Mouse (Mus musculus): ENCODE measurements around the gene Cradd. TPM values are rescaled to one million over a fixed set of nuclear protein-coding genes. Genes with fewer than 3 reads are reported as not detected.
A peak's percentile ranks its signal among the peaks of the same experiment; 100 is the strongest.

Gene Cradd
- polyA plus RNA-seq, 1 experiment from 2014 or later, result 7.6 TPM

DNA sequence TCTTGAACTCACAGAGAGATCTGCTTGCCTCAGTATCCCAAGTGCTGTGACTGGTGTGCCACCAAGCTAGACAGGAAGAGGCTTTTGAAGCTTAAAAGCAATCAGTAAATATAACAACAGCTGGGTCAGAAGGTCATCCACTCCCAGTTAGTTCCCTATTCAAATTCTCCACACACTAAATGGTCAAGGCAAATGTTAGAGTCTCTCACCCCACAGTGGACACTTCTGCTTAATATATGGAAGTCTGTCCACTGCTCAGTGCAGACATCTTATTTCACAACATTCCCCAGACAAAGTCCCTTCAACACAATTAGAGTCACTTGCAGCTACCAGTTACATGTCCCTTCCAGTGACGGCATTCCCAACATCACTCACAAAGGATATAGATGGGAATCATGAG is 44.5 kb downstream of the Cradd start:
- Histone ChIP-seq H3K4me2 (ENCODE audit: low read depth, low read length) (no peak overlapping the region), H3K27ac (ENCODE audit: low read length) (no peak overlapping the region), H3K9ac (ENCODE audit: low read length) (no peak overlapping the region), H3K27me3 (ENCODE audit: control insufficient read depth, insufficient read depth, low read length) (no peaks in the 10 kb centered on the region), H3K4me1 (ENCODE audit: control insufficient read depth, insufficient read depth, low read length) (peaks cover 8% of the 10 kb centered on the region; the same call in 1 of the 2 replicates), H3K36me3 (ENCODE audit: control insufficient read depth, insufficient read depth) (no peaks in the 10 kb centered on the region), H3K9me3 (replicated peaks; ENCODE audit: control insufficient read depth, low read length) (no peaks in the 10 kb centered on the region), H3K4me3 (ENCODE audit: low read length) (no peak overlapping the region)
- no peak for ATAC-seq (replicated peaks; ENCODE audit: extremely low read depth, insufficient read depth, low FRiP score)
- 87% methylated on average over 1 of the region's 1 CpGs for WGBS

DNA sequence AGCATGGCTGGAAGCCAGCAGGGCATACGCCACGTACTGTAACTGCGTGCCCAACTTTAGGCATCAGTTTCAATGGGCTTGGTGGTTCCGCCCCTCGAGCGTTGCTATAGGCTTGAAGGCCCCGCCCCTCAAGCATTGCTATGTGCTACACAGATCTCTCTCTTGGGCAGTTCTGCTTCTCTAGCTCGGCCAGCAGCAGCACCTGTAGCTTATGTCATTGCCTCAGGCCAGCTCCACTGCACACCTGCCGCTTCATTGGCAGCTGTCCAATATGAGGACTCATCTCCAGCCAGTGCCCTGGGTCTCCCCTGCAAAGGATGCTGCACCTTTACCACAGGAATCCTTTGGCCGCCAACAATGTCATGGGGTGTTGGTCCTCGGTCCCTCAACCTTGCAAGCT is 45.8 kb downstream of the Cradd start:
- Histone ChIP-seq H3K4me3 (ENCODE audit: low read length) (no peak overlapping the region), H3K27ac (ENCODE audit: low read length) (no peak overlapping the region), H3K4me2 (ENCODE audit: low read depth, low read length) (no peak overlapping the region), H3K9ac (ENCODE audit: low read length) (no peak overlapping the region), H3K9me3 (replicated peaks; ENCODE audit: control insufficient read depth, low read length) (no peaks in the 10 kb centered on the region), H3K27me3 (ENCODE audit: control insufficient read depth, insufficient read depth, low read length) (no peaks in the 10 kb centered on the region), H3K4me1 (ENCODE audit: control insufficient read depth, insufficient read depth, low read length) (peaks cover 8% of the 10 kb centered on the region; the same call in 1 of the 2 replicates), H3K36me3 (ENCODE audit: control insufficient read depth, insufficient read depth) (no peaks in the 10 kb centered on the region)
- ATAC-seq (replicated peaks; ENCODE audit: extremely low read depth, insufficient read depth, low FRiP score), result no peak
- 85% methylated on average over 11 of the region's 11 CpGs for WGBS

DNA sequence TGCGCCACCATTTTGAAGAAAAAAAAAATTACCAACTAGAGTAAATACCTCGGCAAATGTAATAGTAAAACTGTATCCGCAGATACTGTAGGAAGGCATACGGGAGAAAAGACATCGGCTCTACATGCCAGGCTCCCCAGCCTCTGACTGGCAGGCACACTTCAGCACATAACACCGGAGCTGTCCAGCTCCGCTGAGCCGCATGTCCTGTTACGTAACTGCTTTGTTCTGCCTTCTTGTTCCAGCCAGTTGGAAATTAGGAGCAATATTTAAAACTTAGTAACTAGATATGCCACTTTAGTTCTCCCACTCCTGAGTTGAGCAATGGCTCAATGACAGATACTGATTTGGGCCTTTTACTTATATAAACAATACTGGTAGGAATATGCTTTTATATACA is 48.4 kb downstream of the Cradd start:
- no peak for ATAC-seq (replicated peaks; ENCODE audit: extremely low read depth, insufficient read depth, low FRiP score)
- Histone ChIP-seq H3K36me3 (ENCODE audit: control insufficient read depth, insufficient read depth) (0 out of 2 replicates have a peak, but pooled peaks cover 3% of the 10 kb centered on the region), H3K4me2 (ENCODE audit: low read depth, low read length) (no peak overlapping the region), H3K9me3 (replicated peaks; ENCODE audit: control insufficient read depth, low read length) (peaks cover 4% of the 10 kb centered on the region; the same call in 1 of the 2 replicates), H3K4me3 (ENCODE audit: low read length) (no peak overlapping the region), H3K27ac (ENCODE audit: low read length) (no peak overlapping the region), H3K27me3 (ENCODE audit: control insufficient read depth, insufficient read depth, low read length) (no peaks in the 10 kb centered on the region), H3K4me1 (ENCODE audit: control insufficient read depth, insufficient read depth, low read length) (peaks cover 4% of the 10 kb centered on the region; the same call in 1 of the 2 replicates), H3K9ac (ENCODE audit: low read length) (no peak overlapping the region)
- WGBS, result 79% methylated on average over 9 of the region's 9 CpGs

DNA sequence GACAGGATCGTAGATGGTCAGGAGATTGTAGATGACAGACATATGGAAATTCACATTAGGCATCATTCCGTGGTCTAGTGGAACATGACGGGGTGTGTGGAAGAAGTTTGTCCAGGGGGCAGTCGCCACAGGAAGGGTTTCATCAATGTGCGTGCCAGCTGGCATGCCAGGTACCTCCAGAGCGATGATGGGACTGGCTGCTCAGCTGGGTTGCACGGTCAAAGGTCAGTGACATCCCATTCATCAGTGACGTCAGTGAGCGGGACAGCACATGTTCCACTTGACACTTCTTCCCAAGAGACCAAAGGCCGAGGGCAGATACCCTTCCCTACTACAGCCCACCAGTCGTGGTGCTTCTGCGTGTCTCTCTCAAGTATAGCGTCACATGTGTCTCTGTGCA is 50.7 kb downstream of the Cradd start:
- peaks cover 4% of the 10 kb centered on the region; the same call in 1 of the 2 replicates for H3K9me3 ChIP-seq (replicated peaks; ENCODE audit: control insufficient read depth, low read length)
- H3K27ac ChIP-seq (ENCODE audit: low read length), result no peak overlapping the region
- no peak overlapping the region for H3K4me3 ChIP-seq (ENCODE audit: low read length)
- 84% methylated on average over 13 of the region's 13 CpGs for WGBS
- H3K36me3 ChIP-seq (ENCODE audit: control insufficient read depth, insufficient read depth), result 0 out of 2 replicates have a peak, but pooled peaks cover 3% of the 10 kb centered on the region
- H3K9ac ChIP-seq (ENCODE audit: low read length), result no peak overlapping the region
- no peak for ATAC-seq (replicated peaks; ENCODE audit: extremely low read depth, insufficient read depth, low FRiP score)
- H3K27me3 ChIP-seq (ENCODE audit: control insufficient read depth, insufficient read depth, low read length), result no peaks in the 10 kb centered on the region
- H3K4me1 ChIP-seq (ENCODE audit: control insufficient read depth, insufficient read depth, low read length), result no peaks in the 10 kb centered on the region
- H3K4me2 ChIP-seq (ENCODE audit: low read depth, low read length), result no peak overlapping the region

DNA sequence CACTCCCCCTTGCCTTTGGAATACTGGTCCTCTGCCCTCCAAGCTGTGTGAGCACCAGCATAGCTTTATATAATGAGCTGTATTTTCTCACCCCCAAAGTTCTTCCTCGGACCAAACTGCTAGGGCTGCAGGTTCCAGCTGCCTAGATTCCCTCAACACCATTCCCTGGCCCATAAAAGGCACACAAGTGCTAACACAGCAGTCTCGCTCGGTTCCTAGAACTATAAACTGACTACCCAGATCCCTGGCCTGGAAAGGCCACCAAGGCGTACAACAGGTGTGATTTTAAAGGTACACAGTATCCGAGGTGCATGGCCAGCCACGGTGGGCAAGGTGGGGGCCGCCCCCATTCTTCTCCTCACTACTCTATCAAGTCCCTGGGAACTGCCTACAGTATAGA is 54.8 kb downstream of the Cradd start:
- H3K36me3 ChIP-seq (ENCODE audit: control insufficient read depth, insufficient read depth), result 0 out of 2 replicates have a peak, but pooled peaks cover 3% of the 10 kb centered on the region
- H3K27ac ChIP-seq (ENCODE audit: low read length), result no peak overlapping the region
- 89% methylated on average over 7 of the region's 7 CpGs for WGBS
- no peaks in the 10 kb centered on the region for H3K27me3 ChIP-seq (ENCODE audit: control insufficient read depth, insufficient read depth, low read length)
- H3K9me3 ChIP-seq (replicated peaks; ENCODE audit: control insufficient read depth, low read length), result peaks cover 4% of the 10 kb centered on the region; the same call in 1 of the 2 replicates
- no peak for ATAC-seq (replicated peaks; ENCODE audit: extremely low read depth, insufficient read depth, low FRiP score)
- H3K4me2 ChIP-seq (ENCODE audit: low read depth, low read length), result no peak overlapping the region
- H3K4me3 ChIP-seq (ENCODE audit: low read length), result no peak overlapping the region
- peaks cover 11% of the 10 kb centered on the region for H3K4me1 ChIP-seq (ENCODE audit: control insufficient read depth, insufficient read depth, low read length)
- no peak overlapping the region for H3K9ac ChIP-seq (ENCODE audit: low read length)

DNA sequence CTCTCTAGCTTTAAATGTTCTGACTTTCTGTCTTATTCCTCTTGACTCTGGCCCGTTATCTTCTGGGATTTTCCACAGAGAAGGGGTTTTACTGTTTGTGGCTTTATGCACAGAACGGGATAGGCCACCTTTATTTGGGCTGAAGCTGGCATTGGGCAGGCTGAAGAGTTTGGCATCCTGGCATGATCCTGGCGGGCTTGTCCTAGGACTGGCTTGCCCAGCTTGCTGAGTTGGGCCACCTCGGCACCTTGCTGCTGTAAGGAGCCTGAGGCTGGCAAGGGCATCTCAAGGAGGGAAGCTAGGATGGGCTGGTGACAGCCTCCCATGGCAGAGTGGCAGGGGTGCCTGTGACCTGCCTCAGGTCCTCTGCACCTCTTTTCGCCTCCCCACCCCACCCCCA is 55.6 kb downstream of the Cradd start:
- WGBS, result 85% methylated on average over 5 of the region's 5 CpGs
- H3K9ac ChIP-seq (ENCODE audit: low read length), result no peak overlapping the region
- no peaks in the 10 kb centered on the region for H3K27me3 ChIP-seq (ENCODE audit: control insufficient read depth, insufficient read depth, low read length)
- H3K4me1 ChIP-seq (ENCODE audit: control insufficient read depth, insufficient read depth, low read length), result peaks cover 12% of the 10 kb centered on the region
- H3K4me3 ChIP-seq (ENCODE audit: low read length), result no peak overlapping the region
- 0 out of 2 replicates have a peak, but pooled peaks cover 3% of the 10 kb centered on the region for H3K36me3 ChIP-seq (ENCODE audit: control insufficient read depth, insufficient read depth)
- no peak for ATAC-seq (replicated peaks; ENCODE audit: extremely low read depth, insufficient read depth, low FRiP score)
- no peak overlapping the region for H3K27ac ChIP-seq (ENCODE audit: low read length)
- H3K9me3 ChIP-seq (replicated peaks; ENCODE audit: control insufficient read depth, low read length), result peaks cover 4% of the 10 kb centered on the region; the same call in 1 of the 2 replicates
- H3K4me2 ChIP-seq (ENCODE audit: low read depth, low read length), result no peak overlapping the region

DNA sequence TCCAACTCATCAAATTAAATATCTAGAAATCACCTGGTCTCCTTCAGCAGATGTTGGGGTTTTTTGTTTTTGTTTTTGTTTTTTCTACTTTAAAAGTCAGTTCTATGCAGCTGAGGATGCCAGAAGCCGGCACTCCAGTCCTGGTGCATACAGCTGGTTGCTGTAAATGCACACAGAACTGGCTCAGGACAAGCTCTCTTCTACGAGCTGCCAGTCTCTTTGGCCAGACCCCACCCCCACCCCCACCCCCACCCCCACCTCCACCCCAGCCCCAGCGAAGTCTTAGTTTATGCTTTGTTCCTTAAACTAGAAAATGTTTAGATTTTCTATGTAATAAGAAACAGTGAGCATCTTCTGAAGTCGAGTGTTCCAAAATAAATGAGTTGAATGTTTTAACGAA is 57.0 kb downstream of the Cradd start:
- H3K27me3 ChIP-seq (ENCODE audit: control insufficient read depth, insufficient read depth, low read length), result no peaks in the 10 kb centered on the region
- peaks cover 2% of the 10 kb centered on the region; the same call in 1 of the 2 replicates for H3K9me3 ChIP-seq (replicated peaks; ENCODE audit: control insufficient read depth, low read length)
- 58% methylated on average over 5 of the region's 5 CpGs for WGBS
- ATAC-seq (replicated peaks; ENCODE audit: extremely low read depth, insufficient read depth, low FRiP score), result no peak
- no peak overlapping the region for H3K4me2 ChIP-seq (ENCODE audit: low read depth, low read length)
- no peak overlapping the region for H3K27ac ChIP-seq (ENCODE audit: low read length)
- no peak overlapping the region for H3K4me3 ChIP-seq (ENCODE audit: low read length)
- 0 out of 2 replicates have a peak, but pooled peaks cover under 1% of the 10 kb centered on the region for H3K36me3 ChIP-seq (ENCODE audit: control insufficient read depth, insufficient read depth)
- peaks cover 12% of the 10 kb centered on the region for H3K4me1 ChIP-seq (ENCODE audit: control insufficient read depth, insufficient read depth, low read length)
- H3K9ac ChIP-seq (ENCODE audit: low read length), result no peak overlapping the region

DNA sequence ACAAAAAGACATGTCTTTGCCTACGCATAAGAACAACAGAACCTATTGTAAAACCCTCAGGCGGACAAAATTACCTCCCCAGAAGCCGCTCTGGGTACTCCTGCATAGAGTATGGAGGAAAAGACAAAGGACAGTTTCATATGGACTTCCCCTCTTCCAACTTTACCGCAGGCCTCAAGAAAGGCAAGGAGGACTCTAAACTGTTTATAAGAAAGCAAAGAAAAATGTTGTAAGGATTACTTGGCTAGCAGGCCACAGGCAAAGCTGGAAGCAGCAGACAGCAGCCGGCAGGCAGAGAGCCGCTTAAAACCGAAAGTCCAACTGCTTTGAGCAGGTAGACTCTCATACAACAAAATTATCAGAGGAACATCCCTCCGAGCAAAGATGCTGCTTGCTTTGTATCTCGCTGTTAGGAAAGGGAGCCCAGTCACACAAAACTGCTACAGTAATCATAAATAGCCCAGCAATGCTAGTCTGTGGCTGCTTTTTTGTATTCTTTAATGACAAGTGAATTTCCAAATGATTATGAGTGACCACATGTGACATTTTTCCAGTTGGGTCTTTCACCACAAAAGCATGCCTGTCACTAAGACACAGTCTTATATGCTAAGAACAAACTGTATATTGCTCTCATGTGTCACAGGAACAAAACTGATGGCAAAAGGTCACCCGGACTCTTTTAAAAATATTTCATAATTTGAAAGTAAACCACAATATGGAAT is 57.7 kb downstream of the Cradd start:
- no peak for ATAC-seq (replicated peaks; ENCODE audit: extremely low read depth, insufficient read depth, low FRiP score)
- no peaks in the 10 kb centered on the region for H3K27me3 ChIP-seq (ENCODE audit: control insufficient read depth, insufficient read depth, low read length)
- WGBS, result 76% methylated on average over 10 of the region's 10 CpGs
- H3K4me1 ChIP-seq (ENCODE audit: control insufficient read depth, insufficient read depth, low read length), result peaks cover 12% of the 10 kb centered on the region
- no peak overlapping the region for H3K27ac ChIP-seq (ENCODE audit: low read length)
- no peaks in the 10 kb centered on the region for H3K9me3 ChIP-seq (replicated peaks; ENCODE audit: control insufficient read depth, low read length)
- no peak overlapping the region for H3K9ac ChIP-seq (ENCODE audit: low read length)
- H3K4me2 ChIP-seq (ENCODE audit: low read depth, low read length), result 0 out of 2 replicates have a peak overlapping the region, but pooled peaks have one; percentile 20
- H3K36me3 ChIP-seq (ENCODE audit: control insufficient read depth, insufficient read depth), result no peaks in the 10 kb centered on the region
- H3K4me3 ChIP-seq (ENCODE audit: low read length), result no peak overlapping the region

DNA sequence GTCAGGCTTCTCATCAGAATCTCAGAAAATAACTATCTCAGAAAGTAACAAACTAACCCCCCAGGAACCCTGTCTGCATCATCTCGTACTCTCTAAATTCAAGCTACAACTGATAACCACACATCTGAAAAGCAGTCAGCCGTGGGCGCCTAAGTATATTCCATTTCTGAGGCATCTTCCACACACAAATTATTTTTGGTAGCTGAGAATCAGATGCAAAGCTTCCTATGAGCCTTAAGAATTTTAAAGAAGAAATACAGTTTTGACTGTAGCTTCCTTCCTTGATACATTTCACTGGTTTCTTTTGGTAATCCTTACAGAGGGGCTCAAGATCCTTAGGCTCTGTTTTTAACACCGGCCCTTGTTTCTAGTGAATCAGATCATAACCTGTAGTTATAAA is 58.4 kb downstream of the Cradd start:
- Histone ChIP-seq H3K4me2 (ENCODE audit: low read depth, low read length) (peak overlapping the region; percentile 91), H3K9me3 (replicated peaks; ENCODE audit: control insufficient read depth, low read length) (no peaks in the 10 kb centered on the region), H3K4me1 (ENCODE audit: control insufficient read depth, insufficient read depth, low read length) (peaks cover 15% of the 10 kb centered on the region), H3K36me3 (ENCODE audit: control insufficient read depth, insufficient read depth) (no peaks in the 10 kb centered on the region), H3K27ac (ENCODE audit: low read length) (no peak overlapping the region), H3K9ac (ENCODE audit: low read length) (peak overlapping the region; percentile 77), H3K27me3 (ENCODE audit: control insufficient read depth, insufficient read depth, low read length) (no peaks in the 10 kb centered on the region), H3K4me3 (ENCODE audit: low read length) (no peak overlapping the region)
- 73% methylated on average over 4 of the region's 4 CpGs for WGBS
- ATAC-seq (replicated peaks; ENCODE audit: extremely low read depth, insufficient read depth, low FRiP score), result no peak
